Mouse (Mus musculus) lung, embryonic 15.5 days (tissue): Measurements from ENCODE around the gene H2-M10.2. TPM values are rescaled to one million over a fixed set of nuclear protein-coding genes. Genes with fewer than 3 reads are reported as not detected.
"Not testable (repeated sequence)": the region's sequence is repeated elsewhere in the genome, so short reads cannot be mapped to it uniquely, and the experiment has no call there.

Experiments used
- ATAC-seq: fragments of 200-750 bp; cut with Nextera tagmentation; 2 replicates; pipeline ENCODE4 v1.8.0; 2017; ENCODE audit warnings: moderate number of reproducible peaks, borderline replicate concordance; ENCODE audit not compliant: low FRiP score, low TSS enrichment; ENCODE audit errors: extremely low read depth
- H3K27ac ChIP-seq: fragments of 300-500 bp; sonication (generic); 2 replicates; pipeline ENCODE4 v1.5.1; 2015; ENCODE audit warnings: moderate library complexity, mild to moderate bottlenecking, inconsistent platforms
- H3K27me3 ChIP-seq: fragments of 300-500 bp; sonication (generic); 2 replicates; pipeline ENCODE4 v1.6.1; 2015; ENCODE audit warnings: inconsistent platforms
- H3K36me3 ChIP-seq: fragments of 300-500 bp; sonication (generic); 2 replicates; pipeline ENCODE4 v1.6.1; 2015; ENCODE audit warnings: inconsistent platforms
- H3K4me1 ChIP-seq: fragments of 300-500 bp; sonication (generic); 2 replicates; pipeline ENCODE4 v1.6.1; 2015; ENCODE audit warnings: inconsistent platforms
- H3K4me2 ChIP-seq: fragments of 300-500 bp; sonication (generic); 2 replicates; pipeline ENCODE4 v1.6.1; 2015; ENCODE audit warnings: inconsistent platforms, mild to moderate bottlenecking, moderate library complexity
- H3K4me3 ChIP-seq: fragments of 300-500 bp; sonication (generic); 2 replicates; pipeline ENCODE4 v1.5.1; 2015; ENCODE audit warnings: mild to moderate bottlenecking, inconsistent platforms
- H3K9ac ChIP-seq: fragments of 300-500 bp; sonication (generic); 2 replicates; pipeline ENCODE4 v1.6.1; 2015; ENCODE audit warnings: inconsistent platforms
- H3K9me3 ChIP-seq: fragments of 300-500 bp; sonication (generic); 2 replicates; pipeline ENCODE4 v1.6.1; 2016; ENCODE audit warnings: inconsistent platforms
- WGBS: fragments of 180-500 bp; shearing (Covaris S2); methylation state at CpG from one replicate; pipeline ENCODE4 v1.1.7; 2015; 5-methylcytosine and 5-hydroxymethylcytosine counted together
- polyA plus RNA-seq: library from polyadenylated mRNA; unstranded; fragments of >200 nt; fragmentation: Nextera tagmentation; extraction: Ambion mirVana; gene quantifications from 2 replicates; pipeline ENCODE4 v1.2.1, GENCODE M21; 2015

H2-M10.2 gene
- polyA plus RNA-seq, 1 experiment from 2014 or later = 0.17 TPM

DNA sequence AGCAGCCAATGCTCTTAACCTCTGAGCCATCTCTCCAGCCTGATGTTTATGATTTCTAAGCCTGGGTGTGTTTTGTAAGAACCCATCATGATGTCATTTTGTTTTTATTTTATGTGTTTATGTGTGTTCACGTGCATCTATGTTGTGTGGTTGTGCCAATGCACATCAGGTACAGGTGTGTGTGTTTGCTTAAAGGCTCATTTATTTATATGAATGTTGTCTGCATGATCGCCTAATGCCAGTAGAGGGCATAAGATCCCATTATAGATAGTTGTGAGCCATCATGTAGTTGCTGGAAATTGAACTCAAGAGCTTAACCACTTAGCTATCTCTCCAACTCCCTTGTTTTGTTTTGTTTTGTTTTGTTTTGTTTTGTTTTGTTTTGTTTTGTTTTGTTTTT is 40.5 kb downstream of the H2-M10.2 start:
- Histone ChIP-seq H3K4me2 (no peak overlapping the region), H3K4me1 (peaks cover 4% of the 10 kb centered on the region), H3K27me3 (peaks cover 15% of the 10 kb centered on the region; the same call in 1 of the 2 replicates), H3K4me3 (no peak overlapping the region), H3K9me3 (no peaks in the 10 kb centered on the region), H3K36me3 (no peaks in the 10 kb centered on the region), H3K27ac (no peak overlapping the region), H3K9ac (no peak overlapping the region)
- no peak for ATAC-seq
- WGBS = 74% methylated on average over 2 of the region's 2 CpGs

DNA sequence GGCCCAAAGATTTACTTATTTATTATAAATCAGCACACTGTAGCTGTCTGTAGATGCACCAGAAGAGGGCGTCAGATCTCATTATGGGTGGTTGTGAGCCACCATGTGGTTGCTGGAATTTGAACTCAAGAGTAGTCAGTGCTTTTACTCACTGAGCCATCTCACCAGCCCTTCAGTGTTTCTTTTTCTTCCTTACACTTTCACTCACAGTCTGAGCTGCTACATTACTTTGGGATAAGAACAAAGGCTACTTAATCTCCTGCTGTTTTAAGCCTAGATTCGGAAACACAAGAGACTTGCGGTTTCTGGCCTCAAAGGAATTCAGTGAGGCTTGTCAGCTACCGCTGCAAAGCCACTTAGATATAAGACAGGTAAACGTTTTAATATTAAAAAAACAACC is 42.3 kb downstream of the H2-M10.2 start:
- H3K27ac ChIP-seq = no peak overlapping the region
- H3K4me1 ChIP-seq = peaks cover 9% of the 10 kb centered on the region
- no peak overlapping the region for H3K4me2 ChIP-seq
- no peaks in the 10 kb centered on the region for H3K9me3 ChIP-seq
- ATAC-seq = no peak
- no peaks in the 10 kb centered on the region for H3K36me3 ChIP-seq
- 38% methylated on average over 5 of the region's 5 CpGs for WGBS
- H3K27me3 ChIP-seq = peaks cover 9% of the 10 kb centered on the region; the same call in 1 of the 2 replicates
- H3K4me3 ChIP-seq = no peak overlapping the region
- H3K9ac ChIP-seq = no peak overlapping the region

DNA sequence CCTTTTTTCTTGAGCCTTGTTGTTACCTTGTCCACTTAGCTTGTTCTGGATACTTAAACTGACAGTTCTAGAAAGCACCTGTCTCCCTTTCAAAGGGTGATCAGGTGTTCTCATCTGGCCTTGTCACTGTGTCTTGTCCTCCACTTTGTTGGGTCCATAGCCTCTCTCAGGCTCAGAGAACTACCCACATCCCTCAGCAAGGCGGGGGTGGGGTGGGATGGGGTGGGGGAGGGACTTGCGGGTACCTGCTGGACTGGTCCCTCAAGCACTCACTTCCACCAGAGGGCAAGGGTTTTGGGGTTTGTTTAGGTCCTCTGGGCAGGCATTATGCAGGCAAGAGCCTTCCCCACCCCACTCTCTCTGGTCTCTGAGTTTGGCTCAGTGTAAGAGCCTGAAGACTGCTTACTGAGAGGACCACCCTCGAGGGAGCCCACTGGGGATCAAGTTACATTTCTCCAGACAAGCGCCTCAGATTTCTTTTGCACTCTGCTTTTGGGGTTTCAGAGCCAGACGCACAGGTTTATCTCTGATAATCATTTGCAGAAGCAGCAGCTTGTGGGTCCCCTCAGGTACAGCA is 45.6 kb downstream of the H2-M10.2 start:
- Histone ChIP-seq H3K27ac (peak overlapping the region; percentile 62), H3K9me3 (no peaks in the 10 kb centered on the region), H3K4me3 (no peak overlapping the region), H3K9ac (no peak overlapping the region), H3K36me3 (no peaks in the 10 kb centered on the region), H3K4me1 (peaks cover 9% of the 10 kb centered on the region), H3K4me2 (peak overlapping the region; percentile 40), H3K27me3 (peaks cover 14% of the 10 kb centered on the region; the same call in 1 of the 2 replicates)
- 9% methylated on average over 5 of the region's 5 CpGs for WGBS
- ATAC-seq = peak; percentile 60; the same call in 1 of the 2 replicates

DNA sequence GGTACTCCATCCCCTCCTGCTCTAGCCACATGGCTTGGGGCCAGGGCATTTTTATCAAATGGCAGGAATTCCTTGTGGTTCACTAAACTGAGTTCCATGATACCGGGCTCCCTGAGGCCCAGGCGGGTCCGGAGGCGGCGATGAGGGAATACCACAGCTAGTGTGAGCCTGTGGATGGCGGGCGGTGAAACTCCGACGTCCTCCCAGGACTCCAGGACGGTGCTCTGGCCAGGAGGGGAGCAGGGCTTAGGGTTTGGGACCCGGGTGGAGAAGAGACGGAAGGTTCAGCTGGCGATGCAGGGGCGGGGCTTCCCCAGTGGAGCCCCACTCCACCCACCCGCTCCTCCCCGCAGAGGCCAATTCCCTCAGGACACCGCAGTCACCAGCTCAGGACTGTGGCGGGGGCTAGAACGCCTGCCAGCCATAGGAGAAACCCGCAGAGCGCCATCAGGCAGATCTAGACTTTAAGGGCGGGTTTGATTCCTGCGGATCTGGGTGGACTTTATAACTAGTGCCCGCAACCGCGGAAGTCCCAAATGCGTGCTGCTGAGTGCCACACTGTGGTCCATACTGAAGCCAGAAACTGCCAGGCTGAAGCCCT is 48.9 kb downstream of the H2-M10.2 start:
- Histone ChIP-seq H3K36me3 (no peaks in the 10 kb centered on the region), H3K4me3 (peak overlapping the region; percentile 46), H3K27ac (0 out of 2 replicates have a peak overlapping the region, but pooled peaks have one; percentile 24), H3K4me2 (peak overlapping the region; percentile 80), H3K4me1 (peaks cover 9% of the 10 kb centered on the region), H3K27me3 (peaks cover 23% of the 10 kb centered on the region), H3K9ac (peak overlapping the region; percentile 40), H3K9me3 (no peaks in the 10 kb centered on the region)
- peak; percentile 62 for ATAC-seq
- WGBS = 2% methylated on average over 27 of the region's 27 CpGs

DNA sequence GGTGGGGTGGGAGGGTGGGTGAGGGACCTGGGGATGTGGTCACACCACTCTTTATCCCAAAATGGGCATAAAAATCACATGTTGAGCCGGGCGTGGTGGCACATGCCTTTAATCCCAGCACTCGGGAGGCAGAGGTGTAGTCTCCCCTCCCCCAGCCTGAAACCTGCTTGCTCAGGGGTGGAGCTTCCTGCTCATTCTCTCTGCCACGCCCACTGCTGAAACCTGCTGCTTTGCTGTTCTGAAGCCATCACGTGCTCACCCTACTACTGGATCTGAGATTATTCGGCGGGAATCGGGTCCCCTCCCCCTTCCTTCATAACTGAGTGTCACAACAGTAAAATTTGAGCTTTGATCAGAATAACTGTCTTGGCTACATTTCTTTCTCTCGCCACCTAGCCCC is 51.0 kb downstream of the H2-M10.2 start:
- H3K36me3 ChIP-seq, H3K4me3 ChIP-seq, ATAC-seq, H3K9ac ChIP-seq, H3K4me2 ChIP-seq, H3K9me3 ChIP-seq, H3K27ac ChIP-seq, H3K4me1 ChIP-seq: not testable (repeated sequence)
- 20% methylated on average over 9 of the region's 9 CpGs for WGBS
- H3K27me3 ChIP-seq = peaks cover 27% of the 10 kb centered on the region

Other genes starting within 250 kb of the H2-M10.2 start
- gene H2-T22, start 243.7 kb downstream of the H2-M10.2 start, polyA plus RNA-seq = 16.1 and 18.4 TPM in 2 replicates
- not detected in 2 replicates for gene Gm6034, start 243.5 kb downstream of the H2-M10.2 start, polyA plus RNA-seq
- not detected in 2 replicates for gene Gm11127, start 228.1 kb downstream of the H2-M10.2 start, polyA plus RNA-seq
- gene Gm19684, start 164.8 kb downstream of the H2-M10.2 start, polyA plus RNA-seq = not detected in 2 replicates
- gene Gm7030, start 157.1 kb downstream of the H2-M10.2 start, polyA plus RNA-seq = 0.19 TPM in 1 of 2 replicates, not detected in the other
- gene Gm8909, start 118.0 kb downstream of the H2-M10.2 start, polyA plus RNA-seq = 35.2 and 39.5 TPM in 2 replicates
- gene H2-T3, start 96.2 kb downstream of the H2-M10.2 start, polyA plus RNA-seq = 0.59 and 0.71 TPM in 2 replicates
- gene Rpp21, start 28.4 kb downstream of the H2-M10.2 start, polyA plus RNA-seq = 177 and 178 TPM in 2 replicates
- gene Trim39, start 14.2 kb downstream of the H2-M10.2 start, polyA plus RNA-seq = 15.1 and 15.8 TPM in 2 replicates
- not detected in 2 replicates for gene H2-M10.1, start 39.7 kb upstream of the H2-M10.2 start, polyA plus RNA-seq
- gene H2-M10.3, start 81.9 kb upstream of the H2-M10.2 start, polyA plus RNA-seq = not detected in 2 replicates
- gene H2-M10.4, start 175.8 kb upstream of the H2-M10.2 start, polyA plus RNA-seq = not detected in 2 replicates